12 mouse cellular contexts compared by ENCODE assay signal in genomic region chr10:39505621-39506020, GRCm38 (mm10).
DNase-seq lines count a peak whose midpoint lies in the region; ATAC-seq and TF ChIP-seq lines count a peak whose summit lies in the region.
"Had no signal": no experiment of that assay in that cellular context is flagged by ENCODE, and none has a peak within 500 bp of the region (broad histone marks: within the 10 kb centered on the region; RNA-seq: fewer than 3 reads in every experiment).

No protein-coding gene starts in this region.

- H3K9me3 ChIP-seq in midbrain, embryonic 12.5 days, result no peaks in the 10 kb centered on the region
- H3K9me3 ChIP-seq in midbrain, postnatal 0 days (ENCODE audit: low read length), result no peaks in the 10 kb centered on the region
- no peaks in the 10 kb centered on the region for H3K9me3 ChIP-seq in forebrain, embryonic 12.5 days
- no peaks in the 10 kb centered on the region for H3K9me3 ChIP-seq in hindbrain, postnatal 0 days (ENCODE audit: low read length)
- H3K9me3 ChIP-seq: embryonic facial prominence, embryonic 15.5 days; liver, embryonic 15.5 days; neural tube, embryonic 12.5 days had no signal

- ATAC-seq in midbrain, embryonic 12.5 days (ENCODE audit: low FRiP score, low read depth), result no peak
- ATAC-seq in midbrain, postnatal 0 days (ENCODE audit: low FRiP score), result no peak
- ATAC-seq in forebrain, embryonic 12.5 days (ENCODE audit: low FRiP score), result no peak
- ATAC-seq in hindbrain, postnatal 0 days, result no peak

- DNase-seq in midbrain, postnatal 0 days (ENCODE audit: low spot score), result no peak
- DNase-seq in hindbrain, postnatal 0 days (ENCODE audit: low spot score), result no peak
- peak; percentile 38 for DNase-seq in telencephalon, adult 2 months (ENCODE audit: low read depth, low spot score)
- DNase-seq in kidney, adult 9 months, result no peak
- no peak for DNase-seq in ovary, postnatal 14 days (ENCODE audit: low spot score)
- DNase-seq: adrenal gland, postnatal 14 days; heart, postnatal 36 days had no signal

- H3K4me2 ChIP-seq in midbrain, embryonic 12.5 days (replicated peaks), result no peak overlapping the region
- H3K4me2 ChIP-seq in midbrain, postnatal 0 days (ENCODE audit: low read depth, low read length, poor library complexity, severe bottlenecking), result no peak overlapping the region
- H3K4me2 ChIP-seq in forebrain, embryonic 12.5 days, result no peak overlapping the region
- 0 out of 2 replicates have a peak overlapping the region, but pooled peaks have one; percentile 17 for H3K4me2 ChIP-seq in hindbrain, postnatal 0 days (ENCODE audit: low read depth, low read length)
- H3K4me2 ChIP-seq: embryonic facial prominence, embryonic 15.5 days; liver, embryonic 15.5 days; neural tube, embryonic 12.5 days had no signal

- 0 out of 2 replicates have a peak overlapping the region, but pooled peaks have one; percentile 7 for H3K9ac ChIP-seq in midbrain, embryonic 12.5 days (replicated peaks)
- H3K9ac ChIP-seq in midbrain, postnatal 0 days (replicated peaks; ENCODE audit: low read length, poor library complexity, severe bottlenecking), result no peak overlapping the region
- no peak overlapping the region for H3K9ac ChIP-seq in forebrain, embryonic 12.5 days
- no peak overlapping the region for H3K9ac ChIP-seq in hindbrain, postnatal 0 days (replicated peaks; ENCODE audit: low read length)
- H3K9ac ChIP-seq: embryonic facial prominence, embryonic 15.5 days; liver, embryonic 15.5 days; neural tube, embryonic 12.5 days had no signal

- no peaks in the 10 kb centered on the region for H3K27me3 ChIP-seq in midbrain, embryonic 12.5 days
- H3K27me3 ChIP-seq in midbrain, postnatal 0 days (ENCODE audit: insufficient read depth, low read length), result no peaks in the 10 kb centered on the region
- no peaks in the 10 kb centered on the region for H3K27me3 ChIP-seq in forebrain, embryonic 12.5 days
- H3K27me3 ChIP-seq in hindbrain, postnatal 0 days (ENCODE audit: insufficient read depth, low read length), result no peaks in the 10 kb centered on the region
- H3K27me3 ChIP-seq: embryonic facial prominence, embryonic 15.5 days; liver, embryonic 15.5 days; neural tube, embryonic 12.5 days had no signal

- H3K4me3 ChIP-seq in midbrain, embryonic 12.5 days, result no peak overlapping the region
- H3K4me3 ChIP-seq in midbrain, postnatal 0 days (ENCODE audit: low read depth, low read length), result no peak overlapping the region
- no peak overlapping the region for H3K4me3 ChIP-seq in forebrain, embryonic 12.5 days (replicated peaks)
- H3K4me3 ChIP-seq in hindbrain, postnatal 0 days (ENCODE audit: low read length), result no peak overlapping the region
- H3K4me3 ChIP-seq: embryonic facial prominence, embryonic 15.5 days; liver, embryonic 15.5 days; neural tube, embryonic 12.5 days had no signal

- no peak for TF ChIP-seq CTCF in midbrain, postnatal 0 days (IDR thresholded peaks at IDR 0.05)
- TF ChIP-seq CTCF in hindbrain, postnatal 0 days (IDR thresholded peaks at IDR 0.05; ENCODE audit: low read depth), result no peak

- H3K4me1 ChIP-seq in midbrain, embryonic 12.5 days, result peaks cover 52% of the 10 kb centered on the region
- H3K4me1 ChIP-seq in midbrain, postnatal 0 days (ENCODE audit: insufficient read depth, low read length), result peaks cover 15% of the 10 kb centered on the region
- H3K4me1 ChIP-seq in forebrain, embryonic 12.5 days, result peaks cover 65% of the 10 kb centered on the region
- peaks cover 49% of the 10 kb centered on the region for H3K4me1 ChIP-seq in hindbrain, postnatal 0 days (ENCODE audit: insufficient read depth, low read length)

- WGBS in midbrain, embryonic 12.5 days, result 74% methylated on average over 7 of the region's 7 CpGs
- WGBS in midbrain, postnatal 0 days, result 66% methylated on average over 7 of the region's 7 CpGs
- 59% methylated on average over 7 of the region's 7 CpGs for WGBS in forebrain, embryonic 12.5 days
- 53% methylated on average over 7 of the region's 7 CpGs for WGBS in hindbrain, postnatal 0 days

- H3K27ac ChIP-seq in midbrain, embryonic 12.5 days (replicated peaks), result no peak overlapping the region
- H3K27ac ChIP-seq in midbrain, postnatal 0 days (ENCODE audit: low read depth, low read length), result no peak overlapping the region; the same call in 1 of the 2 replicates
- H3K27ac ChIP-seq in forebrain, embryonic 12.5 days, result peak overlapping the region; percentile 63
- H3K27ac ChIP-seq in hindbrain, postnatal 0 days, result peak overlapping the region; percentile 60
- H3K27ac ChIP-seq: embryonic facial prominence, embryonic 15.5 days; liver, embryonic 15.5 days; neural tube, embryonic 12.5 days had no signal

- H3K36me3 ChIP-seq in midbrain, embryonic 12.5 days, result no peaks in the 10 kb centered on the region
- H3K36me3 ChIP-seq in midbrain, postnatal 0 days (ENCODE audit: insufficient read depth, low read length), result no peaks in the 10 kb centered on the region
- no peaks in the 10 kb centered on the region for H3K36me3 ChIP-seq in forebrain, embryonic 12.5 days (replicated peaks)
- H3K36me3 ChIP-seq in hindbrain, postnatal 0 days (ENCODE audit: insufficient read depth, low read length), result no peaks in the 10 kb centered on the region
- H3K36me3 ChIP-seq: embryonic facial prominence, embryonic 15.5 days; liver, embryonic 15.5 days; neural tube, embryonic 12.5 days had no signal

Comparison
In these comparisons a context has a peak if more than half of its experiments do, and no peak if none do; other contexts are left out.
1. H3K27ac ChIP-seq: peak in forebrain, embryonic 12.5 days (single experiment) and hindbrain, postnatal 0 days (single experiment); none in midbrain, embryonic 12.5 days (single experiment) and midbrain, postnatal 0 days (single experiment).